Comparison of ENCODE assay signal across 13 mouse cellular contexts in genomic region chr7:68478044-68478443, GRCm38 (mm10).
DNase-seq lines count a peak whose midpoint lies in the region; ATAC-seq and TF ChIP-seq lines count a peak whose summit lies in the region.
"Had no signal": no experiment of that assay in that cellular context is flagged by ENCODE, and none has a peak within 500 bp of the region (broad histone marks: within the 10 kb centered on the region; RNA-seq: fewer than 3 reads in every experiment).

No protein-coding gene starts in this region.

- WGBS in hindbrain, postnatal 0 days = 65% methylated on average over 3 of the region's 3 CpGs
- 67% methylated on average over 3 of the region's 3 CpGs for WGBS in hindbrain, embryonic 10.5 days
- whole genome bisulfite sequencing in midbrain, postnatal 0 days = 60% methylated on average over 3 of the region's 3 CpGs
- 66% methylated on average over 3 of the region's 3 CpGs for WGBS in midbrain, embryonic 11.5 days

- DNase-seq in cerebellum, postnatal 14 days = peak; percentile 9 to 16
- no peak for DNase-seq in cerebellum, adult 11 months
- peak; percentile 69 for DNase-seq in hindbrain, postnatal 0 days (ENCODE audit: low spot score)
- DNase-seq in hindbrain, embryonic 10.5 days (ENCODE audit: low spot score) = no peak
- peak; percentile 65 for DNase-seq in midbrain, postnatal 0 days (ENCODE audit: low spot score)
- no peak for DNase-seq in midbrain, embryonic 11.5 days (ENCODE audit: low spot score, missing footprints)
- DNase-seq in urinary bladder, postnatal 25 days (ENCODE audit: low spot score) = no peak
- no peak for DNase-seq in frontal cortex, postnatal 14 days (ENCODE audit: low spot score in 2 of 2)
- DNase-seq: B cell, adult 2 months; cerebellum, adult 8-10 months; right cerebral cortex, postnatal 14 days had no signal

- peak; percentile 65 for TF ChIP-seq CTCF in hindbrain, postnatal 0 days (IDR thresholded peaks at IDR 0.05; ENCODE audit: low read depth)
- peak; percentile 77 for TF ChIP-seq CTCF in midbrain, postnatal 0 days (IDR thresholded peaks at IDR 0.05)

- no peak for ATAC-seq in hindbrain, postnatal 0 days
- ATAC-seq in midbrain, postnatal 0 days (ENCODE audit: low FRiP score) = no peak
- no peak for ATAC-seq in midbrain, embryonic 11.5 days (ENCODE audit: low FRiP score)

- no peaks in the 10 kb centered on the region for H3K36me3 ChIP-seq in hindbrain, postnatal 0 days (ENCODE audit: insufficient read depth, low read length)
- no peaks in the 10 kb centered on the region for H3K36me3 ChIP-seq in hindbrain, embryonic 10.5 days
- H3K36me3 ChIP-seq in midbrain, postnatal 0 days (ENCODE audit: insufficient read depth, low read length) = no peaks in the 10 kb centered on the region
- no peaks in the 10 kb centered on the region for H3K36me3 ChIP-seq in midbrain, embryonic 11.5 days (ENCODE audit: control insufficient read depth, insufficient read depth, low read length)
- H3K36me3 ChIP-seq: hindbrain, embryonic 12.5 days had no signal

- no peaks in the 10 kb centered on the region for H3K9me3 ChIP-seq in hindbrain, postnatal 0 days (ENCODE audit: low read length)
- H3K9me3 ChIP-seq in hindbrain, embryonic 10.5 days = no peaks in the 10 kb centered on the region
- no peaks in the 10 kb centered on the region for H3K9me3 ChIP-seq in midbrain, postnatal 0 days (ENCODE audit: low read length)
- no peaks in the 10 kb centered on the region for H3K9me3 ChIP-seq in midbrain, embryonic 11.5 days (ENCODE audit: control insufficient read depth, low read length)
- H3K9me3 ChIP-seq: hindbrain, embryonic 12.5 days had no signal

- no peaks in the 10 kb centered on the region for H3K27me3 ChIP-seq in hindbrain, postnatal 0 days (ENCODE audit: insufficient read depth, low read length)
- H3K27me3 ChIP-seq in hindbrain, embryonic 10.5 days (ENCODE audit: insufficient read depth, poor library complexity, severe bottlenecking) = peaks cover 39% of the 10 kb centered on the region
- no peaks in the 10 kb centered on the region; the same call in 1 of the 2 replicates for H3K27me3 ChIP-seq in midbrain, postnatal 0 days (ENCODE audit: insufficient read depth, low read length)
- H3K27me3 ChIP-seq in midbrain, embryonic 11.5 days (ENCODE audit: control insufficient read depth, insufficient read depth, low read length) = peaks cover 2% of the 10 kb centered on the region; the same call in 1 of the 2 replicates

- H3K4me1 ChIP-seq in hindbrain, postnatal 0 days (ENCODE audit: insufficient read depth, low read length) = no peaks in the 10 kb centered on the region
- H3K4me1 ChIP-seq in hindbrain, embryonic 10.5 days (replicated peaks) = peaks cover 10% of the 10 kb centered on the region; the same call in 1 of the 2 replicates
- H3K4me1 ChIP-seq in midbrain, postnatal 0 days (ENCODE audit: insufficient read depth, low read length) = no peaks in the 10 kb centered on the region
- H3K4me1 ChIP-seq in midbrain, embryonic 11.5 days (ENCODE audit: control insufficient read depth, insufficient read depth, low read length) = no peaks in the 10 kb centered on the region

- H3K4me2 ChIP-seq in hindbrain, postnatal 0 days (ENCODE audit: low read depth, low read length) = no peak overlapping the region
- no peak overlapping the region for H3K4me2 ChIP-seq in midbrain, postnatal 0 days (ENCODE audit: low read depth, low read length, poor library complexity, severe bottlenecking)
- no peak overlapping the region for H3K4me2 ChIP-seq in midbrain, embryonic 11.5 days
- H3K4me2 ChIP-seq: hindbrain, embryonic 12.5 days had no signal

- no peak overlapping the region for H3K9ac ChIP-seq in hindbrain, postnatal 0 days (replicated peaks; ENCODE audit: low read length)
- H3K9ac ChIP-seq in midbrain, postnatal 0 days (replicated peaks; ENCODE audit: low read length, poor library complexity, severe bottlenecking) = no peak overlapping the region
- H3K9ac ChIP-seq in midbrain, embryonic 11.5 days (ENCODE audit: low read length) = no peak overlapping the region
- H3K9ac ChIP-seq: hindbrain, embryonic 12.5 days; liver, embryonic 14.5 days had no signal

- H3K27ac ChIP-seq in hindbrain, postnatal 0 days = no peak overlapping the region
- no peak overlapping the region for H3K27ac ChIP-seq in hindbrain, embryonic 10.5 days
- H3K27ac ChIP-seq in midbrain, postnatal 0 days (ENCODE audit: low read depth, low read length) = no peak overlapping the region
- H3K27ac ChIP-seq in midbrain, embryonic 11.5 days (ENCODE audit: low read depth, low read length) = no peak overlapping the region
- H3K27ac ChIP-seq: hindbrain, embryonic 12.5 days; liver, embryonic 14.5 days had no signal

- H3K4me3 ChIP-seq in hindbrain, postnatal 0 days (ENCODE audit: low read length) = no peak overlapping the region
- H3K4me3 ChIP-seq in hindbrain, embryonic 10.5 days = no peak overlapping the region
- H3K4me3 ChIP-seq in midbrain, postnatal 0 days (ENCODE audit: low read depth, low read length) = no peak overlapping the region
- H3K4me3 ChIP-seq in midbrain, embryonic 11.5 days (ENCODE audit: low read depth, low read length) = no peak overlapping the region
- H3K4me3 ChIP-seq: hindbrain, embryonic 12.5 days had no signal

Comparison
In these comparisons a context has a peak if more than half of its experiments do, and no peak if none do; other contexts are left out.
1. DNase-seq: peak in cerebellum, postnatal 14 days (2 of 2), hindbrain, postnatal 0 days (single experiment) and midbrain, postnatal 0 days (single experiment); none in cerebellum, adult 11 months (single experiment), hindbrain, embryonic 10.5 days (single experiment), midbrain, embryonic 11.5 days (single experiment), urinary bladder, postnatal 25 days (single experiment) and frontal cortex, postnatal 14 days (0 of 2).